Mouse (Mus musculus) hindbrain, postnatal 0 days (tissue): ENCODE measurements around the gene Ttc24. TPM values are rescaled to one million over a fixed set of nuclear protein-coding genes. Genes with fewer than 3 reads are reported as not detected.

Source experiments
- ATAC-seq: fragments of 200-750 bp; cut with Nextera tagmentation; 2 replicates; pipeline ENCODE4 v1.8.0; 2017; ENCODE audit warnings: mild to moderate bottlenecking, moderate TSS enrichment, moderate library complexity
- DNase-seq: peaks from one replicate; pipeline ENCODE4 v3.0.0-alpha.2; 2015; ENCODE audit warnings: low spot score
- H3K27ac ChIP-seq: fragments of 300-500 bp; sonication (generic); 2 replicates; pipeline ENCODE4 v1.5.1; 2014; ENCODE audit warnings: mild to moderate bottlenecking
- H3K27me3 ChIP-seq: fragments of 300-500 bp; sonication (generic); 2 replicates; pipeline ENCODE4 v1.6.1; 2014; ENCODE audit warnings: low read length, mixed read lengths; ENCODE audit not compliant: insufficient read depth
- H3K36me3 ChIP-seq: fragments of 300-500 bp; sonication (generic); 2 replicates; pipeline ENCODE4 v1.6.1; 2014; ENCODE audit warnings: low read length, mixed read lengths; ENCODE audit not compliant: insufficient read depth
- H3K4me1 ChIP-seq: fragments of 300-500 bp; sonication (generic); 2 replicates; pipeline ENCODE4 v1.6.1; 2014; ENCODE audit warnings: antibody characterized with exemption, low read length, mixed read lengths; ENCODE audit not compliant: insufficient read depth
- H3K4me2 ChIP-seq: fragments of 300-500 bp; sonication (generic); 2 replicates; pipeline ENCODE4 v1.6.1; 2014; ENCODE audit warnings: low read depth, mild to moderate bottlenecking, low read length, moderate library complexity, mixed read lengths
- H3K4me3 ChIP-seq: fragments of 300-500 bp; sonication (generic); 2 replicates; pipeline ENCODE4 v1.5.1; 2014; ENCODE audit warnings: low read length
- H3K9ac ChIP-seq: fragments of 300-500 bp; sonication (generic); replicated peaks from 2 replicates; pipeline ENCODE4 v1.6.1; 2014; ENCODE audit warnings: mild to moderate bottlenecking, low read length, moderate library complexity, mixed read lengths
- H3K9me3 ChIP-seq: fragments of 300-500 bp; sonication (generic); 2 replicates; pipeline ENCODE4 v1.6.1; 2016; ENCODE audit warnings: low read length, mixed read lengths
- CTCF ChIP-seq: IDR thresholded peaks from 2 replicates; pipeline ENCODE4 v1.5.1; 2016; ENCODE audit warnings: antibody characterized with exemption, control low read depth, low read depth
- WGBS: fragments of 180-500 bp; shearing (Covaris S2); extraction: QIAGEN DNeasy Blood & Tissue Kit; methylation state at CpG from one replicate; pipeline ENCODE4 v1.1.7; 2014; 5-methylcytosine and 5-hydroxymethylcytosine counted together
- polyA plus RNA-seq: library from polyadenylated mRNA; unstranded; fragments of >200 nt; fragmentation: Nextera tagmentation; extraction: Ambion mirVana; gene quantifications from 2 replicates; pipeline ENCODE4 v1.2.1, GENCODE M21; 2015
- total RNA-seq: library from RNA; depleted of rRNA; stranded (reverse); fragments of >200 nt; gene quantifications from 2 replicates; pipeline ENCODE4 v1.2.3, GENCODE M21; 2014

Ttc24 gene
- total and polyA plus RNA-seq, 2 experiments from 2014 or later, result not detected

- H3K27ac ChIP-seq, result peak overlapping the region; percentile 54
- 65% methylated on average over 5 of the region's 5 CpGs for WGBS
- ATAC-seq, result peak; percentile 72
Measured at GRCm38 (mm10) chr3:88094126-88094525, 16.0 kb upstream of the Ttc24 start.

GRCm38 (mm10) chr3:88090616-88091015 is 12.5 kb upstream of the Ttc24 start:
- no peaks in the 10 kb centered on the region for H3K36me3 ChIP-seq
- no peak for TF ChIP-seq CTCF
- ATAC-seq (no peak), DNase-seq (no peak)
- H3K27ac ChIP-seq, result no peak overlapping the region
- H3K9me3 ChIP-seq, result no peaks in the 10 kb centered on the region
- H3K27me3 ChIP-seq, result no peaks in the 10 kb centered on the region
- H3K4me1 ChIP-seq, result no peaks in the 10 kb centered on the region
- 92% methylated on average over 6 of the region's 6 CpGs for WGBS
- no peak overlapping the region for H3K4me2 ChIP-seq
- no peak overlapping the region for H3K9ac ChIP-seq
- no peak overlapping the region for H3K4me3 ChIP-seq

More at GRCm38 (mm10) chr3:88094126-88094525, 16.0 kb upstream of the Ttc24 start:
- DNase-seq, result peak; percentile 27
- Histone ChIP-seq H3K36me3 (no peaks in the 10 kb centered on the region), H3K9ac (0 out of 2 replicates have a peak overlapping the region, but pooled peaks have one; percentile 24), H3K27me3 (no peaks in the 10 kb centered on the region), H3K4me3 (no peak overlapping the region), H3K4me2 (no peak overlapping the region), H3K4me1 (no peaks in the 10 kb centered on the region), H3K9me3 (no peaks in the 10 kb centered on the region)
- no peak for TF ChIP-seq CTCF

- no peak for ATAC-seq
- WGBS, result 92% methylated on average over 7 of the region's 7 CpGs
Measured at GRCm38 (mm10) chr3:88090106-88090505, 12.0 kb upstream of the Ttc24 start.

GRCm38 (mm10) chr3:88087688-88088087 is 9.6 kb upstream of the Ttc24 start:
- H3K27me3 ChIP-seq, result no peaks in the 10 kb centered on the region
- H3K4me1 ChIP-seq, result no peaks in the 10 kb centered on the region
- no peak overlapping the region for H3K4me3 ChIP-seq
- H3K4me2 ChIP-seq, result no peak overlapping the region
- 82% methylated on average over 1 of the region's 1 CpGs for WGBS
- no peaks in the 10 kb centered on the region for H3K9me3 ChIP-seq
- no peak overlapping the region for H3K9ac ChIP-seq
- no peaks in the 10 kb centered on the region for H3K36me3 ChIP-seq
- no peak overlapping the region for H3K27ac ChIP-seq
- ATAC-seq (no peak), DNase-seq (peak; percentile 50)
- TF ChIP-seq CTCF, result peak; percentile 77

More at GRCm38 (mm10) chr3:88090106-88090505, 12.0 kb upstream of the Ttc24 start:
- no peaks in the 10 kb centered on the region for H3K36me3 ChIP-seq
- TF ChIP-seq CTCF, result no peak
- DNase-seq, result no peak
- no peaks in the 10 kb centered on the region for H3K9me3 ChIP-seq
- H3K27ac ChIP-seq, result no peak overlapping the region
- H3K4me2 ChIP-seq, result no peak overlapping the region
- H3K4me1 ChIP-seq, result no peaks in the 10 kb centered on the region
- H3K4me3 ChIP-seq, result no peak overlapping the region
- H3K9ac ChIP-seq, result no peak overlapping the region
- no peaks in the 10 kb centered on the region for H3K27me3 ChIP-seq

- no peak overlapping the region for H3K27ac ChIP-seq
- WGBS, result 92% methylated on average over 9 of the region's 9 CpGs
- no peaks in the 10 kb centered on the region for H3K4me1 ChIP-seq
- no peak overlapping the region for H3K4me3 ChIP-seq
- H3K27me3 ChIP-seq, result no peaks in the 10 kb centered on the region
- DNase-seq (no peak), ATAC-seq (no peak)
- no peaks in the 10 kb centered on the region for H3K36me3 ChIP-seq
- no peak overlapping the region for H3K9ac ChIP-seq
- no peaks in the 10 kb centered on the region for H3K9me3 ChIP-seq
- no peak overlapping the region for H3K4me2 ChIP-seq
- TF ChIP-seq CTCF, result no peak
Measured at GRCm38 (mm10) chr3:88085459-88085858, 7.4 kb upstream of the Ttc24 start.

GRCm38 (mm10) chr3:88084001-88084400 is 5.9 kb upstream of the Ttc24 start:
- Histone ChIP-seq H3K36me3 (no peaks in the 10 kb centered on the region), H3K9me3 (no peaks in the 10 kb centered on the region), H3K4me1 (no peaks in the 10 kb centered on the region), H3K9ac (no peak overlapping the region), H3K4me3 (no peak overlapping the region), H3K27ac (no peak overlapping the region), H3K27me3 (no peaks in the 10 kb centered on the region), H3K4me2 (no peak overlapping the region)
- no peak for DNase-seq
- no peak for ATAC-seq
- TF ChIP-seq CTCF, result no peak
- 97% methylated on average over 2 of the region's 2 CpGs for WGBS

- no peak for DNase-seq
- WGBS, result 12% methylated on average over 4 of the region's 4 CpGs
- peak overlapping the region; percentile 86 for H3K4me2 ChIP-seq
- H3K27ac ChIP-seq, result no peak overlapping the region
- no peak for TF ChIP-seq CTCF
- no peak for ATAC-seq
- no peaks in the 10 kb centered on the region for H3K9me3 ChIP-seq
- peak overlapping the region; percentile 49 for H3K4me3 ChIP-seq
- H3K4me1 ChIP-seq, result no peaks in the 10 kb centered on the region
- H3K9ac ChIP-seq, result 0 out of 2 replicates have a peak overlapping the region, but pooled peaks have one; percentile 9
- no peaks in the 10 kb centered on the region for H3K27me3 ChIP-seq
- no peaks in the 10 kb centered on the region for H3K36me3 ChIP-seq
Measured at GRCm38 (mm10) chr3:88082663-88083062, 4.6 kb upstream of the Ttc24 start.
